Mouse (Mus musculus) liver, embryonic 11.5 days (tissue): ENCODE data around the gene Tnks1bp1. TPM values are rescaled to one million over a fixed set of nuclear protein-coding genes. Genes with fewer than 3 reads are reported as not detected.

Experiments
- ATAC-seq: fragments of 200-750 bp; cut with Nextera tagmentation; replicated peaks from 2 replicates; pipeline ENCODE4 v1.8.0; 2017; ENCODE audit warnings: moderate number of reproducible peaks, mild to moderate bottlenecking, moderate TSS enrichment, moderate library complexity; ENCODE audit not compliant: low FRiP score
- DNase-seq: peaks from one replicate; pipeline ENCODE4 v3.0.0-alpha.2; 2017; ENCODE audit warnings: low spot score
- H3K27ac ChIP-seq: fragments of 300-500 bp; sonication (generic); 2 replicates; pipeline ENCODE4 v1.5.1; 2014; ENCODE audit warnings: mild to moderate bottlenecking, low read depth, low read length, control low read depth
- H3K27me3 ChIP-seq: fragments of 300-500 bp; sonication (generic); replicated peaks from 2 replicates; pipeline ENCODE4 v1.6.1; 2014; ENCODE audit warnings: low read length, mixed read lengths; ENCODE audit not compliant: control insufficient read depth, insufficient read depth
- H3K36me3 ChIP-seq: fragments of 300-500 bp; sonication (generic); 2 replicates; pipeline ENCODE4 v1.6.1; 2014; ENCODE audit warnings: mild to moderate bottlenecking, low read length, moderate library complexity, mixed read lengths; ENCODE audit not compliant: control insufficient read depth, insufficient read depth
- H3K4me1 ChIP-seq: fragments of 300-500 bp; sonication (generic); replicated peaks from 2 replicates; pipeline ENCODE4 v1.6.1; 2014; ENCODE audit warnings: low read length, mixed read lengths; ENCODE audit not compliant: control insufficient read depth, insufficient read depth
- H3K4me2 ChIP-seq: fragments of 300-500 bp; sonication (generic); 2 replicates; pipeline ENCODE4 v1.6.1; 2014; ENCODE audit warnings: mild to moderate bottlenecking, control low read depth, moderate library complexity
- H3K4me3 ChIP-seq: fragments of 300-500 bp; sonication (generic); 2 replicates; pipeline ENCODE4 v1.5.1; 2014; ENCODE audit warnings: low read depth, low read length, control low read depth
- H3K9ac ChIP-seq: fragments of 300-500 bp; sonication (generic); 2 replicates; pipeline ENCODE4 v1.6.1; 2014; ENCODE audit warnings: low read depth, low read length, control low read depth
- H3K9me3 ChIP-seq: fragments of 300-500 bp; sonication (generic); 2 replicates; pipeline ENCODE4 v1.6.1; 2016; ENCODE audit warnings: low read length, inconsistent platforms, mixed read lengths; ENCODE audit not compliant: control insufficient read depth
- WGBS: fragments of 180-500 bp; shearing (Covaris S2); extraction: QIAGEN DNeasy Blood & Tissue Kit; methylation state at CpG from one replicate; pipeline ENCODE4 v1.1.7; 2014; 5-methylcytosine and 5-hydroxymethylcytosine counted together
- polyA plus RNA-seq: library from polyadenylated mRNA; unstranded; fragments of >200 nt; fragmentation: Nextera tagmentation; extraction: Ambion mirVana; gene quantifications from 2 replicates; pipeline ENCODE4 v1.2.1, GENCODE M21; 2014

The Tnks1bp1 gene
- polyA plus RNA-seq, 1 experiment from 2014 or later: 3.7 TPM

DNA sequence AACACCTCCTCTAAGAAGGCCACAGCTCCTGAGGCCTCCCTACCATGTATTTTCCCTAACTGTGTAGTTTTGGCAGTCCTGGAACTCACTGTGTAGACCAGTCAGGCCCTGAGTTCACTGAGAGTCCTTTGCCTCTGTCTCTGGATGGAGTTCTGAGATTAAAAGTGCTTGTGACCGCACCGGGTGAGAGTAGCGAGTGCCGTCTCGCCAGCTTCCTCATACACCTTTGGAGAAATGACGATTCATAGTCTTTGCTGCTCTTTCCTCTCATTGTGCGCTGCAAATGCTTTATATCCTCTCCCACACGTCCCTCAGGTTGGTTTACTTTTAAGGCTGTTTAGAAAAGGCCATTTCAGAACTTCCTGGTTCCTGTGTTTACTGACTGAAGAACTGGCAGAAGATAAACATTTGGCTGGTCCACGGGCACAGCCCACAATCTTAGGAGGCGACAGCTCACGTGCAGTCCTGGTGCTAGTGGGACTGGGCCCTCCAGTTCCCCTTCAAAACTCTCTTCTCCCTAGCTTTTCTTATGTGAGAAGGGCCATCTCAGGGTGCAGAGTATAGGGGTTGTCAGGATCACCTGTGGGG is 57.7 kb downstream of the Tnks1bp1 start:
- no peak overlapping the region for H3K9ac ChIP-seq
- DNase-seq (no peak), ATAC-seq (no peak)
- no peaks in the 10 kb centered on the region for H3K36me3 ChIP-seq
- no peaks in the 10 kb centered on the region for H3K27me3 ChIP-seq
- no peak overlapping the region for H3K4me2 ChIP-seq
- H3K27ac ChIP-seq: no peak overlapping the region
- 54% methylated on average over 11 of the region's 11 CpGs for WGBS
- H3K4me3 ChIP-seq: no peak overlapping the region
- no peaks in the 10 kb centered on the region for H3K4me1 ChIP-seq
- no peaks in the 10 kb centered on the region for H3K9me3 ChIP-seq

DNA sequence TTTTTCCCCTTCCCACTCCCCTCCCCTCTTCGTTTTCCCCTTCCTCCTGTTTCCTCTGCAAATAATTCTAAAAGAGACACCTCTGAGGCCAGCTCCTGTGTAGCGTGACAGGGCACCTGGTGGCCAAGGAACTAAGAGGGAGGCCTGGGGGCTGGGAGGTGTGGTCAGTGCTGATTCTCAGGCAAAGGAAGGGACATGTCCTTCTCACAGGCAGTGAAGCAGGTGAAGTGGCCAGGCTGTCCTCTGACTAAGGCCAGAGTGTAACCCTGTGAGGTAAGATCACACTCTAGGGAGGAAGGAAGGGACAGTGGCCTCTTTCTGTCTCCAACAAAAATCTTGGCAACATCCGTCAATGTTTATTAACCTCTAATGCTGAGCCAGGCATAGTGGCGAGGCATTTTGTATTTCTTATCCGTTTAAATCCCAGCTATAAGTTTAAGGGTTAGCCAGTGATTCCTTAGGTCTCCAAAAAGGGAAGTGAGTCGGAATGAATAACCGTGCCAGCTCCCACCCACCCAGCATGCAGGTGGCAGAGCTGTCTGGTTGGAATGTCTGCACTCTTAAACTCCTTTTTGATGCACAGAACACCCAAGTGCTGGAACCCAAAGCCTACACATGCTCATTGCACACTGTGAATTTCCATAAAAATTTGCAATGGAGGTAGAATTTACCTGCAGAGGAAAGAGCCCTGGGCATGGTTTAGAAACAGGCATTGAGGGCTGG is 58.4 kb downstream of the Tnks1bp1 start:
- no peak overlapping the region for H3K4me3 ChIP-seq
- DNase-seq (no peak), ATAC-seq (no peak)
- no peaks in the 10 kb centered on the region for H3K9me3 ChIP-seq
- no peaks in the 10 kb centered on the region for H3K36me3 ChIP-seq
- no peaks in the 10 kb centered on the region for H3K27me3 ChIP-seq
- no peak overlapping the region for H3K9ac ChIP-seq
- no peak overlapping the region for H3K27ac ChIP-seq
- 60% methylated on average over 7 of the region's 7 CpGs for WGBS
- H3K4me2 ChIP-seq: no peak overlapping the region
- no peaks in the 10 kb centered on the region for H3K4me1 ChIP-seq

DNA sequence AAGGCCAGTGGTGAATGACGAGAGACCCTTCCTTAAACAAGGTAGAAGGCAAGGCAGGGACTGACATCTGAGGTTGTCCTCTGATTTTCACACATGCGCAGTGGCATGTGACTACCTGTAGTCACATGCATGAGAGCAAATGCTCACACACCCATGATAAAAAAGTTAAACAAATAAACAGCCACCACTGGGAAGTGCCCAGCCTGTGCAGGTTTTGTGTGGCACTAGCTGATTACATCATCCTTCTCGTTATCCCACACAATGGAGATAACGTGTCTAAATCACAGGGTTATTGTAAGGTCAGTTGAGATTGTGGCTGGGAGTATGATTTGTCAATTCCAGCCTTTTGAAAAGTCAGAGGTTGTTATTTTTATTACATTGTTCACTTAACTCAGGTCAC is 59.1 kb downstream of the Tnks1bp1 start:
- Histone ChIP-seq H3K4me3 (no peak overlapping the region), H3K27me3 (no peaks in the 10 kb centered on the region), H3K4me2 (no peak overlapping the region), H3K9ac (no peak overlapping the region), H3K4me1 (no peaks in the 10 kb centered on the region), H3K9me3 (no peaks in the 10 kb centered on the region), H3K27ac (no peak overlapping the region), H3K36me3 (no peaks in the 10 kb centered on the region)
- no peak for ATAC-seq
- no peak for DNase-seq
- 67% methylated on average over 4 of the region's 4 CpGs for WGBS

DNA sequence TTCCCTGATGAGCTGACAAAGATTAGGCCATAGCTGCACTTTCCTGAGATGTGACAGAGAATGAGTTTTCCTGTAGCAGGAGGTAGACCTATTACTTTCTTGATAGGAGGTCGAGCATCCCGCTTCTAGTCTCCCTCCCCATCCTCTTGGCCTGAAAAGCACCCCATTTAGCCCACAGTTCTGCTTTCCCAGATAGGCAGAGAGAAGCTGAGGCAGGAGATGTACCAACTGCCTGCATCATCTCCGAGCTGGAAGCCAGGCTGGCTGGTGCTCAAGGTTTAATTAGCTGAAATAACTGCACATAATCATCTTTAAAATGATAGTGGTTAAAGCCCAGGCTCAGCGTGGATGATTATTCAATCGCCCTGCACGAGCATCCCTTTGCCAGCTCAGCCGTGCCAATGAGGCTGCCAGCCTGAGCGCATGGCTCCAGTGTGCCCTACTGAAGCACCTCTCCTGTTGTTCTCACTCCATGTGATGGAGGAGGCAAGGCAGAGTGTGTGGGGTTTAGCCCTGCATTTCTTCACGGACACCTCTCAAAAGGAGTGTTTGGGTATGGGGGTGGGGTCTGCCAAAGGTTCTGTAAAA is 62.6 kb downstream of the Tnks1bp1 start:
- H3K4me2 ChIP-seq: no peak overlapping the region
- H3K4me1 ChIP-seq: no peaks in the 10 kb centered on the region
- no peak overlapping the region for H3K9ac ChIP-seq
- no peak for DNase-seq
- H3K4me3 ChIP-seq: no peak overlapping the region
- H3K27ac ChIP-seq: no peak overlapping the region
- H3K36me3 ChIP-seq: no peaks in the 10 kb centered on the region
- H3K9me3 ChIP-seq: no peaks in the 10 kb centered on the region
- 76% methylated on average over 9 of the region's 9 CpGs for WGBS
- no peak for ATAC-seq
- H3K27me3 ChIP-seq: no peaks in the 10 kb centered on the region

Other genes starting within 250 kb of the Tnks1bp1 start
- gene Ube2l6, start 249.2 kb upstream of the Tnks1bp1 start, polyA plus RNA-seq: 112 and 114 TPM in 2 replicates
- gene Smtnl1, start 225.4 kb upstream of the Tnks1bp1 start, polyA plus RNA-seq: 0.25 TPM in 1 of 2 replicates, not detected in the other
- 84.3 and 84.5 TPM in 2 replicates for gene Timm10, start 221.0 kb upstream of the Tnks1bp1 start, polyA plus RNA-seq
- 83.2 and 101 TPM in 2 replicates for gene Slc43a1, start 209.2 kb upstream of the Tnks1bp1 start, polyA plus RNA-seq
- 0.66 and 1.2 TPM in 2 replicates for gene Rtn4rl2, start 161.3 kb upstream of the Tnks1bp1 start, polyA plus RNA-seq
- 107 and 111 TPM in 2 replicates for gene Slc43a3, start 111.4 kb upstream of the Tnks1bp1 start, polyA plus RNA-seq
- gene Prg2, start 67.6 kb upstream of the Tnks1bp1 start, polyA plus RNA-seq: 67.2 and 96.9 TPM in 2 replicates
- 10.2 and 16.7 TPM in 2 replicates for gene Prg3, start 59.8 kb upstream of the Tnks1bp1 start, polyA plus RNA-seq
- 338 and 381 TPM in 2 replicates for gene Ssrp1, start 10.8 kb upstream of the Tnks1bp1 start, polyA plus RNA-seq
- 0.95 and 1.1 TPM in 2 replicates for gene P2rx3, start 10.6 kb upstream of the Tnks1bp1 start, polyA plus RNA-seq
- 12.7 and 14.4 TPM in 2 replicates for gene Aplnr, start 88.2 kb downstream of the Tnks1bp1 start, polyA plus RNA-seq
- 0.32 and 0.51 TPM in 2 replicates for gene Lrrc55, start 149.2 kb downstream of the Tnks1bp1 start, polyA plus RNA-seq